ENCODE assay signal across 17 mouse cellular contexts in the genomic region with DNA sequence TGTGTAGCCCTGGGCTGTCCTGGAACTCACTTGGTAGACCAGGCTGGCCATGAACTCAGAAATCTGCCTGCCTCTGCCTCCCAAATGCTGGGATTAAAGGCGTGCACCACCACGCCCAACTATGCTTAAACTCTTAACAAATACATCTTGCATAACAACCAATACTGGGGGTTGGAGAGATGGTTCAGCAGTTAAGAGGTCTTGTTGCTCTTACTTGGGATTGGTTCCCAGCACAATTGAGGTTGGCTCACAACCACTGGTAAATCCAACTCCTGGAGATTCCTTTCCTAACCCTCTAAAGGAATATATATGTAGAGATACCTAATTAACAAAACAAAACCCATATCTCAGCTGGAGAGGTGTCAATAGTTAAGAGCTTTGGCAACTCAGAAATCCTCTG. TPM values are rescaled to one million over a fixed set of nuclear protein-coding genes. Genes with fewer than 3 reads are reported as not detected.
DNase-seq lines count a peak whose midpoint lies in the region.
"Had no signal": no experiment of that assay in that cellular context is flagged by ENCODE, and none has a peak within 500 bp of the region (broad histone marks: within the 10 kb centered on the region; RNA-seq: fewer than 3 reads in every experiment).

No protein-coding gene starts in this region.

- peak; percentile 55 for DNase-seq in heart, adult 11 months
- DNase-seq in heart, adult 18-20 months, result no peak
- DNase-seq in ES-CJ7 (ENCODE audit: low read depth, low spot score), result peak; percentile 88
- DNase-seq in ZHBTc4 (ENCODE audit: low read depth, low spot score), result peak; percentile 83
- DNase-seq in right cerebral cortex, adult 18-20 months, result no peak
- no peak for DNase-seq in testis, postnatal 14 days (ENCODE audit: low spot score)
- DNase-seq: adrenal gland, adult 2 months; adrenal gland, postnatal 10 days; adrenal gland, postnatal 25 days; cerebellum, adult 11 months; cerebellum, adult 18-20 months; cerebellum, adult 8-10 months; cerebellum, adult 9-11 months; cerebellum, postnatal 14 days; cerebellum, postnatal 36 days; embryo, embryonic 11 days; forebrain, postnatal 0 days had no signal

RNA-seq across cellular contexts. Expression of a gene that starts 7.2 kb away (rescaled TPM):
- total RNA-seq in heart, adult 18-20 months (2021), result 10 to 100 TPM; 35.7 TPM

RNA-seq across cellular contexts. Expression of a gene that starts 18.7 kb away (rescaled TPM):
- 10 to 100 TPM in 1 of 2 experiments, 1 to 10 TPM in 1; 9.9 to 15.2 TPM for total RNA-seq in heart, adult 18-20 months (2021)

RNA-seq across cellular contexts. Expression of a gene that starts 33.7 kb away (rescaled TPM):
- total RNA-seq in heart, adult 18-20 months (2021), result 100 to 1,000 TPM; 458 to 487 TPM

RNA-seq across cellular contexts. Expression of a gene that starts 53.6 kb away (rescaled TPM):
- total RNA-seq in heart, adult 18-20 months (2021), result 10 to 100 TPM; 35.5 to 37.3 TPM

Comparison
In these comparisons a context has a peak if more than half of its experiments do, and no peak if none do; other contexts are left out.
1. DNase-seq: peak in heart, adult 11 months (single experiment), ES-CJ7 (single experiment) and ZHBTc4 (single experiment); none in heart, adult 18-20 months (0 of 2), right cerebral cortex, adult 18-20 months (single experiment) and testis, postnatal 14 days (single experiment).